Mouse (Mus musculus) olfactory bulb, adult 2 months (tissue): ENCODE measurements around the gene Immp2l. TPM values are rescaled to one million over a fixed set of nuclear protein-coding genes. Genes with fewer than 3 reads are reported as not detected.

Experiments
- H3K27ac ChIP-seq: fragments of 200-500 bp; 2 replicates; pipeline ENCODE4 v1.5.1; 2012; ENCODE audit warnings: low read depth, low read length; ENCODE audit not compliant: insufficient read depth
- H3K4me1 ChIP-seq: fragments of 200-500 bp; 2 replicates; pipeline ENCODE4 v1.6.1; 2012; ENCODE audit warnings: low read length; ENCODE audit not compliant: control insufficient read depth, insufficient read depth
- H3K4me3 ChIP-seq: fragments of 200-500 bp; 2 replicates; pipeline ENCODE4 v1.5.1; 2012; ENCODE audit warnings: mild to moderate bottlenecking, low read depth, low read length, moderate library complexity; ENCODE audit not compliant: insufficient read depth
- CTCF ChIP-seq: fragments of 200-500 bp; IDR thresholded peaks from 2 replicates; pipeline ENCODE4 v1.5.1; 2012; ENCODE audit warnings: low read depth, mild to moderate bottlenecking, low read length, moderate library complexity; ENCODE audit not compliant: insufficient read depth
- POLR2A ChIP-seq: fragments of 200-500 bp; IDR thresholded peaks from 2 replicates; pipeline ENCODE4 v1.6.1; 2012; ENCODE audit warnings: mild to moderate bottlenecking, low read depth, low read length, moderate library complexity; ENCODE audit not compliant: insufficient read depth
- WGBS: fragments of 180-500 bp; shearing (Covaris S2); methylation state at CpG from one replicate; pipeline ENCODE4 v1.1.7; 2018; 5-methylcytosine and 5-hydroxymethylcytosine counted together
- polyA plus RNA-seq: library from polyadenylated mRNA; stranded (reverse); fragments of >200 nt; gene quantifications from 2 replicates; pipeline ENCODE4 v1.2.4, GENCODE M21; 2012; ENCODE audit warnings: low replicate concordance; ENCODE audit not compliant: missing spikeins, insufficient read depth, insufficient read length

Gene Immp2l
- polyA plus RNA-seq, 1 experiment = not detected

DNA sequence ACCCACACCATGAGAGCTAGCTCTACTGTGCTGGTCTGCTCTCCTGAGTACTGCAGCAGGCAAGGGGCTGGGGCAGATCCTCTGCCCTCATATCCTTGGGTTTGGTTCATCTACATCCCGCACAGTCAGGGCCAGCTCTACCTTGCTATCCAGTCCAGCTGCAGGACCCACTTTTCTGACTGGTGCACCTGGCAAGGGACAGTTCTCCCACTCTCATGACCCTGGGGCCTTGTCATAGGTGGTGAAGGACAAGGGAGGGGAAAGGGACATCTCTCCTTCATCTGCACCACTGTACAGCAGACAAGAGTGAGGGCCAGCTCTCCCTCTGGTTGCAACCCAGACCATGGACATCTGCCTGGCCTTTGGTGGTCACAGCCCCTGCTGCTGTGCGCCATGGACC is 323.6 kb downstream of the Immp2l start:
- TF ChIP-seq POLR2A (no peak), CTCF (no peak)
- WGBS = 93% methylated on average over 2 of the region's 2 CpGs
- Histone ChIP-seq H3K4me1 (no peaks in the 10 kb centered on the region), H3K4me3 (no peak overlapping the region), H3K27ac (no peak overlapping the region)

- 83% methylated on average over 2 of the region's 2 CpGs for WGBS
- H3K4me1 ChIP-seq = no peaks in the 10 kb centered on the region
- H3K4me3 ChIP-seq = no peak overlapping the region
- TF ChIP-seq CTCF = no peak
- no peak for TF ChIP-seq POLR2A
- no peak overlapping the region for H3K27ac ChIP-seq
Measured at GRCm38 (mm10) chr12:41349386-41349785, 325.5 kb downstream of the Immp2l start.

DNA sequence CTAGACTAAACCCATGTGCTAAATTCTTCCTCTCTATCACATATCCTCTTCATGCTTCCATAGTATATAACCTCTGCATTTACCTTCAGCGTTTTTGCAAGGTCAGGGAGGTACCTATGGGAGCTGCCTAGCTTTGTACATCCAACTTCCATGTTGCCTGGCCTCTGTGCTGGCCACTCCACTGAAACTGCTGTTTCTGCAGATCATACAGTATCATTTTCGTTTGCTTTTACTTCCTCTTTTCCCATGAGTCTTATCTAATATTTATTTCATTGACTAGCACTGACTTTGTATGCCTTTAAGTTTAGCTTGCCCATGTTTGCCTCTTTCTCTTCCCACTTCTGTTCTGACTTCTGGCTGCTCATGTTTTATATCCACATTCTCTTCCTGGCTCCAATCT is 325.9 kb downstream of the Immp2l start:
- H3K4me1 ChIP-seq = no peaks in the 10 kb centered on the region
- 82% methylated on average over 2 of the region's 2 CpGs for WGBS
- TF ChIP-seq CTCF = no peak
- no peak for TF ChIP-seq POLR2A
- no peak overlapping the region for H3K4me3 ChIP-seq
- no peak overlapping the region for H3K27ac ChIP-seq

GRCm38 (mm10) chr12:41351275-41351674 is 327.4 kb downstream of the Immp2l start:
- no peaks in the 10 kb centered on the region for H3K4me1 ChIP-seq
- H3K27ac ChIP-seq = no peak overlapping the region
- WGBS = 44% methylated on average over 2 of the region's 2 CpGs
- no peak for TF ChIP-seq CTCF
- no peak for TF ChIP-seq POLR2A
- H3K4me3 ChIP-seq = no peak overlapping the region

DNA sequence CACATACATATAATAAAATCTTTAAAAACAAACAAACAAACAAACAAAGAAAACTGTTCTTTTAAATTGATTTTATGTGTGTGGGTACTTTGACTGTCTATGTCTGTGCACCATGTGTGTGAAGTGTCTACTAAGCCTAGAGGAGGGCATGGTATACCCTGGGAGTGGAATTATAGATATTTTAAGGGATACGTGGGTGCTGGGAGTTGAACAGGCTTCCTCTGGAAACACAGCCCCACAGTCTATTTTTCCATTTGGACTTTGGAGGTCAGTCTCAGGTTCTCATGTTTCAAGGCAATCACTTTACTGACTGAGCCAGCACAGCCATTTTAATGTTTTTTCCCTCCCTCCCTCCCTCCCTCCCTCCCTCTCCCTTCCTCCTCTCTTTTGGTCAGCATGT is 331.0 kb downstream of the Immp2l start:
- 91% methylated on average over 1 of the region's 1 CpGs for WGBS
- H3K4me3 ChIP-seq = no peak overlapping the region
- no peak for TF ChIP-seq CTCF
- TF ChIP-seq POLR2A = no peak
- no peak overlapping the region for H3K27ac ChIP-seq
- H3K4me1 ChIP-seq = no peaks in the 10 kb centered on the region

DNA sequence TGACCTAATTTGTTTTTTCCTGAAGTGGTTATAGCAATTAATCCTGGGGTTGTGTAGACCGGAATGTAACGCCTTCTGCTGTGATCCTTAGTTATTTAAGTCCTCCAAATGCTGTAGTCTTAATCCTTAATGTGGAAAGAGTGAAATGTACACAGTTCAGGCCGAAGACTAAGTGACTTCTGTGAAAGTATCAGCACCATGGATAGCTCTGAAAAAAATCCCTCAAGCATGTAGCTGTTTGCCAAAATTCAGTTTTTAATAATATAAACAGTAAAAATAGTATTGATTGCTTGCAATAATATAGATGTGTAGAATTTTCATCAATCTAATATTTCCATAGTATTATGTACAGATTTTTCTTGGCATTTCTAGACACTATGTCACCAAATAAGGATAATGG is 332.1 kb downstream of the Immp2l start:
- whole genome bisulfite sequencing = 93% methylated on average over 3 of the region's 3 CpGs
- Histone ChIP-seq H3K4me1 (no peaks in the 10 kb centered on the region), H3K27ac (no peak overlapping the region), H3K4me3 (no peak overlapping the region)
- no peak for TF ChIP-seq CTCF
- TF ChIP-seq POLR2A = no peak

DNA sequence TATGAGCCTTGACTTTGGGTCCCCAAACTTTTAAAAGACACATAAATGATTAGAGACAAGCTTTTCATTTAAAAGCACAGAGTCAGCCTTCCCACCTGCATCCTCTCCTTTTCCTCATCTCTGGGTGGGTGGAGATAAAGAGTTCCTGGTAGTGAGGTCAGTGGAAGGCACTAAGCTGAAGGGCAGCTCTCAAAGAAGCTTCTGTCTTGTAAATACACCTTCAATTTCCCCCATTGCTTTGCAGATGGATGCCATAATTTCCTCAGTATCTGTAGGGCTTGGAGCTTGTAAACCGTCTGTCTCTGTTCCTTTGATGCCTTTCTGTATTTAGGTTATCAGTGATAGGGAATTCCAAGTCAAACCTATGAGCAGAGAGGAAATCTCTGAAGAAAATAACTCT is 362.8 kb downstream of the Immp2l start:
- Histone ChIP-seq H3K4me1 (no peaks in the 10 kb centered on the region), H3K4me3 (no peak overlapping the region), H3K27ac (no peak overlapping the region)
- 98% methylated on average over 1 of the region's 1 CpGs for WGBS
- TF ChIP-seq POLR2A = no peak
- no peak for TF ChIP-seq CTCF

DNA sequence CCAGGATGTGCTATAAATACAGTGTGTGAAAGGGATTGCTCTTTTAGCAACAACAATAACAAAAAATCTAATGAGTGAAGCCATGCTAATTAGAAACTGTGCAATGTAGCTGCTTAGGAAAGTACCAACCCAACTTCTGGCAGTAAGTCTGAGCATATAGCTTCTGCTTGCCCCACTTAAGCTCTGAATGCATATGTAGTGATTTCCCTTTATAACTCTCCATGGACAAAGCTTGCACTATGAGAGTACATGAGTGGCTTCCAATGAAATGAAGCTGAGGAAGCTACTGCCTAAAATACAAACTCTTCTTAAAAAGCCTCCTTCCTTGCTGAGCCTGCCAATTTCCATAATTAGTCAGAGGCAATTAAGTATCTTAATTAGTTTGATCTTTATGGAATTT is 370.3 kb downstream of the Immp2l start:
- Histone ChIP-seq H3K27ac (no peak overlapping the region), H3K4me3 (no peak overlapping the region), H3K4me1 (no peaks in the 10 kb centered on the region)
- TF ChIP-seq POLR2A = no peak

GRCm38 (mm10) chr12:41401136-41401535 is 377.2 kb downstream of the Immp2l start:
- 90% methylated on average over 1 of the region's 1 CpGs for WGBS
- Histone ChIP-seq H3K4me1 (no peaks in the 10 kb centered on the region), H3K4me3 (no peak overlapping the region), H3K27ac (no peak overlapping the region)
- no peak for TF ChIP-seq CTCF
- no peak for TF ChIP-seq POLR2A

- H3K4me3 ChIP-seq = no peak overlapping the region
- no peaks in the 10 kb centered on the region for H3K4me1 ChIP-seq
- H3K27ac ChIP-seq = no peak overlapping the region
- TF ChIP-seq POLR2A (no peak), CTCF (no peak)
- WGBS = 56% methylated on average over 3 of the region's 3 CpGs
Measured at GRCm38 (mm10) chr12:41401923-41402322, 378.0 kb downstream of the Immp2l start.

DNA sequence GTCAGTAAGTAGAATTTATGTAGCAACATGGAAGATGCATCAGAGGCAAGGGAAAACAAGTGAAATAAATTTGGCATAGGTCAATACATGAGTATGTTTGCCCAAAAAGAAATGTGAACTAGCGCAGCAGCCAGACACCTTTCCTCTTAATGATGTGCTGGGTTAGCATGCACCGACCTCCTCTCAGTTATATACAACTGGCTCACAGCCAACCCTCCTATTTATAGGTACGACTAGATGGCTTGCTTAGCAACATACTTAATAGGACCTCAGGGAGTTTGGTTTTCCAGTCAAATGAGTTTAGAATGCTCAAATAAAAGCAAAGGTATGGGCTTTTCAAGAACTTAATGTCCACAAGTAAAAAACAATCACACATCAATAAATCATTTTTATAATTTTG is 385.5 kb downstream of the Immp2l start:
- no peak overlapping the region for H3K27ac ChIP-seq
- no peaks in the 10 kb centered on the region for H3K4me1 ChIP-seq
- WGBS = 46% methylated on average over 3 of the region's 3 CpGs
- TF ChIP-seq POLR2A = no peak
- TF ChIP-seq CTCF = no peak
- H3K4me3 ChIP-seq = no peak overlapping the region
